In genomic region chr9:41761050-41761576, GRCm38 (mm10) we compare ENCODE assay signal across 21 mouse cellular contexts.
DNase-seq lines count a peak whose midpoint lies in the region; ATAC-seq and TF ChIP-seq lines count a peak whose summit lies in the region.
"Had no signal": no experiment of that assay in that cellular context is flagged by ENCODE, and none has a peak within 500 bp of the region (broad histone marks: within the 10 kb centered on the region; RNA-seq: fewer than 3 reads in every experiment).

No protein-coding gene starts in this region.

- no peak for ATAC-seq in forebrain, embryonic 14.5 days
- ATAC-seq in forebrain, embryonic 13.5 days = no peak
- ATAC-seq in kidney, postnatal 0 days (replicated peaks; ENCODE audit: low FRiP score, low read depth) = no peak
- ATAC-seq in kidney, embryonic 15.5 days (replicated peaks; ENCODE audit: low FRiP score) = no peak
- ATAC-seq in stomach, embryonic 14.5 days (ENCODE audit: insufficient number of reproducible peaks, insufficient read depth, low FRiP score, low read depth) = 0 out of 2 replicates have a peak, but pooled peaks have one; percentile 28
- no peak for ATAC-seq in stomach, postnatal 0 days (ENCODE audit: low FRiP score, low TSS enrichment)
- ATAC-seq: forebrain, embryonic 16.5 days; hindbrain, postnatal 0 days had no signal

- H3K27me3 ChIP-seq in forebrain, embryonic 14.5 days (replicated peaks; ENCODE audit: control insufficient read depth, insufficient read depth, low read length) = no peaks in the 10 kb centered on the region
- H3K27me3 ChIP-seq in forebrain, embryonic 13.5 days = no peaks in the 10 kb centered on the region
- H3K27me3 ChIP-seq in kidney, postnatal 0 days (ENCODE audit: insufficient read depth, low read length) = no peaks in the 10 kb centered on the region
- H3K27me3 ChIP-seq in kidney, embryonic 15.5 days = no peaks in the 10 kb centered on the region
- H3K27me3 ChIP-seq in stomach, embryonic 14.5 days (ENCODE audit: control insufficient read depth, insufficient read depth, low read length) = no peaks in the 10 kb centered on the region
- H3K27me3 ChIP-seq in stomach, postnatal 0 days (ENCODE audit: control insufficient read depth, insufficient read depth, low read length) = no peaks in the 10 kb centered on the region
- H3K27me3 ChIP-seq: embryonic facial prominence, embryonic 15.5 days; hindbrain, embryonic 13.5 days had no signal

- H3K27ac ChIP-seq in forebrain, embryonic 14.5 days (ENCODE audit: low read depth, low read length) = no peak overlapping the region
- no peak overlapping the region for H3K27ac ChIP-seq in forebrain, embryonic 13.5 days
- H3K27ac ChIP-seq in kidney, postnatal 0 days = no peak overlapping the region
- H3K27ac ChIP-seq in kidney, embryonic 15.5 days = no peak overlapping the region
- peak overlapping the region; percentile 44; the same call in 1 of the 2 replicates for H3K27ac ChIP-seq in stomach, embryonic 14.5 days (ENCODE audit: low read length)
- no peak overlapping the region for H3K27ac ChIP-seq in stomach, postnatal 0 days (replicated peaks)
- H3K27ac ChIP-seq: embryonic facial prominence, embryonic 15.5 days; forebrain, embryonic 10.5 days; heart, adult 2 months; hindbrain, embryonic 13.5 days; hindbrain, postnatal 0 days had no signal

- DNase-seq in forebrain, embryonic 14.5 days (ENCODE audit: low spot score) = peak; percentile 64
- DNase-seq in kidney, postnatal 0 days (ENCODE audit: low spot score) = peak; percentile 25
- no peak for DNase-seq in stomach, postnatal 0 days (ENCODE audit: low spot score)
- DNase-seq in urinary bladder, postnatal 14 days (ENCODE audit: low spot score) = no peak
- no peak for DNase-seq in embryo, embryonic 10 days (ENCODE audit: low spot score)
- DNase-seq: adrenal gland, postnatal 10 days; cerebellum, adult 11-12 months; cerebellum, adult 9-10 months; cerebellum, postnatal 25 days; gastrocnemius, postnatal 14 days; heart, adult 2 months had no signal

- H3K4me1 ChIP-seq in forebrain, embryonic 14.5 days (ENCODE audit: control insufficient read depth, insufficient read depth, low read length) = peaks cover 9% of the 10 kb centered on the region; the same call in 1 of the 2 replicates
- peaks cover 13% of the 10 kb centered on the region for H3K4me1 ChIP-seq in forebrain, embryonic 13.5 days
- H3K4me1 ChIP-seq in kidney, postnatal 0 days (replicated peaks; ENCODE audit: insufficient read depth, low read length) = no peaks in the 10 kb centered on the region
- H3K4me1 ChIP-seq in kidney, embryonic 15.5 days = 0 out of 2 replicates have a peak, but pooled peaks cover 2% of the 10 kb centered on the region
- H3K4me1 ChIP-seq in stomach, embryonic 14.5 days (ENCODE audit: control insufficient read depth, insufficient read depth, low read length) = 0 out of 2 replicates have a peak, but pooled peaks cover 1% of the 10 kb centered on the region
- H3K4me1 ChIP-seq in stomach, postnatal 0 days (replicated peaks; ENCODE audit: control insufficient read depth, insufficient read depth) = no peaks in the 10 kb centered on the region

- H3K9ac ChIP-seq in forebrain, embryonic 14.5 days (ENCODE audit: low read length) = no peak overlapping the region
- no peak overlapping the region for H3K9ac ChIP-seq in forebrain, embryonic 13.5 days
- no peak overlapping the region for H3K9ac ChIP-seq in kidney, postnatal 0 days (ENCODE audit: low read depth, low read length)
- H3K9ac ChIP-seq in kidney, embryonic 15.5 days = no peak overlapping the region
- H3K9ac ChIP-seq in stomach, embryonic 14.5 days (replicated peaks; ENCODE audit: low read depth, low read length) = no peak overlapping the region
- no peak overlapping the region for H3K9ac ChIP-seq in stomach, postnatal 0 days (ENCODE audit: low read length)
- H3K9ac ChIP-seq: embryonic facial prominence, embryonic 15.5 days; hindbrain, embryonic 13.5 days had no signal

- no peak overlapping the region for H3K4me2 ChIP-seq in forebrain, embryonic 14.5 days (ENCODE audit: low read length)
- H3K4me2 ChIP-seq in forebrain, embryonic 13.5 days = no peak overlapping the region
- no peak overlapping the region for H3K4me2 ChIP-seq in kidney, postnatal 0 days (ENCODE audit: low read length)
- no peak overlapping the region for H3K4me2 ChIP-seq in kidney, embryonic 15.5 days
- H3K4me2 ChIP-seq in stomach, embryonic 14.5 days (replicated peaks; ENCODE audit: low read depth, low read length) = no peak overlapping the region
- no peak overlapping the region for H3K4me2 ChIP-seq in stomach, postnatal 0 days (replicated peaks; ENCODE audit: low read depth)
- H3K4me2 ChIP-seq: embryonic facial prominence, embryonic 15.5 days; heart, embryonic 11.5 days; hindbrain, embryonic 13.5 days had no signal

- H3K36me3 ChIP-seq in forebrain, embryonic 14.5 days (ENCODE audit: control insufficient read depth, insufficient read depth, low read length) = no peaks in the 10 kb centered on the region
- no peaks in the 10 kb centered on the region for H3K36me3 ChIP-seq in forebrain, embryonic 13.5 days (ENCODE audit: poor library complexity, severe bottlenecking)
- H3K36me3 ChIP-seq in kidney, postnatal 0 days (ENCODE audit: insufficient read depth, low read length) = no peaks in the 10 kb centered on the region
- no peaks in the 10 kb centered on the region for H3K36me3 ChIP-seq in kidney, embryonic 15.5 days
- no peaks in the 10 kb centered on the region for H3K36me3 ChIP-seq in stomach, embryonic 14.5 days (ENCODE audit: control insufficient read depth, insufficient read depth, low read length)
- no peaks in the 10 kb centered on the region for H3K36me3 ChIP-seq in stomach, postnatal 0 days (ENCODE audit: control insufficient read depth, insufficient read depth, low read length)
- H3K36me3 ChIP-seq: embryonic facial prominence, embryonic 15.5 days; forebrain, embryonic 10.5 days; hindbrain, embryonic 13.5 days had no signal

- no peak for TF ChIP-seq CTCF in kidney, postnatal 0 days (IDR thresholded peaks at IDR 0.05; ENCODE audit: low read depth)
- no peak for TF ChIP-seq CTCF in stomach, postnatal 0 days (IDR thresholded peaks at IDR 0.05; ENCODE audit: low read depth)

- WGBS in forebrain, embryonic 14.5 days = 17% methylated on average over 3 of the region's 3 CpGs
- 28% methylated on average over 3 of the region's 3 CpGs for WGBS in forebrain, embryonic 13.5 days
- 32% methylated on average over 3 of the region's 3 CpGs for WGBS in kidney, postnatal 0 days
- 41% methylated on average over 3 of the region's 3 CpGs for WGBS in kidney, embryonic 15.5 days
- 30% methylated on average over 3 of the region's 3 CpGs for WGBS in stomach, embryonic 14.5 days
- 33% methylated on average over 3 of the region's 3 CpGs for WGBS in stomach, postnatal 0 days

- no peak overlapping the region for H3K4me3 ChIP-seq in forebrain, embryonic 14.5 days (ENCODE audit: low read depth, low read length)
- H3K4me3 ChIP-seq in forebrain, embryonic 13.5 days = no peak overlapping the region
- no peak overlapping the region for H3K4me3 ChIP-seq in kidney, postnatal 0 days (replicated peaks; ENCODE audit: low read depth, low read length)
- H3K4me3 ChIP-seq in kidney, embryonic 15.5 days (replicated peaks) = no peak overlapping the region
- H3K4me3 ChIP-seq in stomach, embryonic 14.5 days (ENCODE audit: low read depth, low read length) = no peak overlapping the region
- no peak overlapping the region for H3K4me3 ChIP-seq in stomach, postnatal 0 days (ENCODE audit: low read depth, low read length)
- H3K4me3 ChIP-seq: embryonic facial prominence, embryonic 15.5 days; erythroblast, embryonic 14.5 days; forebrain, embryonic 10.5 days; heart, adult 2 months; hindbrain, embryonic 13.5 days had no signal

- H3K9me3 ChIP-seq in forebrain, embryonic 14.5 days (replicated peaks; ENCODE audit: control insufficient read depth, low read length) = no peaks in the 10 kb centered on the region
- H3K9me3 ChIP-seq in forebrain, embryonic 13.5 days (replicated peaks) = no peaks in the 10 kb centered on the region
- H3K9me3 ChIP-seq in kidney, postnatal 0 days (replicated peaks; ENCODE audit: low read length) = no peaks in the 10 kb centered on the region
- no peaks in the 10 kb centered on the region for H3K9me3 ChIP-seq in kidney, embryonic 15.5 days (replicated peaks)
- no peaks in the 10 kb centered on the region for H3K9me3 ChIP-seq in stomach, embryonic 14.5 days (ENCODE audit: control insufficient read depth, low read depth, low read length)
- no peaks in the 10 kb centered on the region for H3K9me3 ChIP-seq in stomach, postnatal 0 days (ENCODE audit: control insufficient read depth, low read length)
- H3K9me3 ChIP-seq: embryonic facial prominence, embryonic 15.5 days; forebrain, embryonic 10.5 days; hindbrain, embryonic 13.5 days had no signal

- no peak for TF ChIP-seq EP300 in stomach, postnatal 0 days (optimal IDR thresholded peaks at IDR 0.05)

Comparison
In these comparisons a context has a peak if more than half of its experiments do, and no peak if none do; other contexts are left out.
1. DNase-seq: peak in forebrain, embryonic 14.5 days (single experiment) and kidney, postnatal 0 days (single experiment); none in stomach, postnatal 0 days (single experiment), urinary bladder, postnatal 14 days (single experiment) and embryo, embryonic 10 days (single experiment).